Mouse (Mus musculus) CH12.LX (cell line): ENCODE data around the gene Atp6ap1. TPM values are rescaled to one million over a fixed set of nuclear protein-coding genes. Genes with fewer than 3 reads are reported as not detected.
A peak's percentile ranks its signal among the peaks of the same experiment; 100 is the strongest.

Experiments
- DNase-seq: peaks from one replicate; pipeline ENCODE4 v3.0.0-alpha.2; 2013; ENCODE audit errors: extremely low read depth
- H3K27ac ChIP-seq: 2 replicates; pipeline ENCODE4 v1.5.1; 2012; ENCODE audit warnings: low read depth, mild to moderate bottlenecking, control low read depth, moderate library complexity; ENCODE audit not compliant: insufficient read depth
- H3K27me3 ChIP-seq: replicated peaks from 2 replicates; pipeline ENCODE3; 2012; ENCODE audit warnings: inconsistent platforms
- H3K36me3 ChIP-seq, 2 experiments: replicated peaks in 1 of 2; 2 replicates each; pipeline versions ENCODE3 to v1.6.1; 2012; ENCODE audit warnings: inconsistent platforms in 1 of 2, low read length in 1 of 2, mild to moderate bottlenecking in 1 of 2, mixed read lengths in 1 of 2, moderate library complexity in 1 of 2; ENCODE audit not compliant: control insufficient read depth in 1 of 2, insufficient read depth in 1 of 2
- H3K4me1 ChIP-seq, 2 experiments: 2 replicates each; pipeline ENCODE4 v1.6.1; 2012; ENCODE audit warnings: inconsistent platforms in 1 of 2, moderate library complexity in 1 of 2; ENCODE audit not compliant: insufficient read depth in 2 of 2, control insufficient read depth in 1 of 2
- H3K4me2 ChIP-seq: 2 replicates; pipeline ENCODE4 v1.6.1; 2012; ENCODE audit warnings: low read depth, mild to moderate bottlenecking, control low read depth; ENCODE audit not compliant: poor library complexity, insufficient read depth, severe bottlenecking
- H3K4me3 ChIP-seq, 3 experiments: fragments of 150-350 bp in 1 of 3; sonication (generic) in 1 of 3; replicated peaks in 1 of 3; 2 replicates each; pipeline versions ENCODE3 to v1.5.1; 2011 to 2012; ENCODE audit warnings: low read depth in 2 of 3, low read length in 2 of 3, mild to moderate bottlenecking in 2 of 3, moderate library complexity in 2 of 3, control low read depth in 1 of 3, improper control_type of control experiment in 1 of 3, inconsistent platforms in 1 of 3, mixed read lengths in 1 of 3; ENCODE audit not compliant: poor library complexity in 1 of 3
- H3K79me2 ChIP-seq: replicated peaks from 2 replicates; pipeline ENCODE4 v1.6.1; 2012; ENCODE audit warnings: mild to moderate bottlenecking, moderate library complexity; ENCODE audit not compliant: control insufficient read depth, poor library complexity, insufficient read depth, severe bottlenecking; ENCODE audit errors: extremely low read depth
- H3K9ac ChIP-seq: 2 replicates; pipeline ENCODE4 v1.6.1; 2012; ENCODE audit warnings: low read depth, mild to moderate bottlenecking, control low read depth, moderate library complexity; ENCODE audit not compliant: insufficient read depth
- H3K9me3 ChIP-seq: replicated peaks from 2 replicates; pipeline ENCODE3; 2012; ENCODE audit warnings: low read length, inconsistent platforms, mixed read lengths
- CTCF ChIP-seq, 2 experiments: IDR thresholded peaks in 1 of 2; conservative IDR thresholded peaks in 1 of 2; 2 replicates each; pipeline ENCODE4 v1.5.1; 2011 to 2012; ENCODE audit warnings: low read depth in 2 of 2, low read length in 2 of 2, improper control_type of control experiment in 1 of 2, inconsistent platforms in 1 of 2, mild to moderate bottlenecking in 1 of 2, moderate library complexity in 1 of 2
- E2F4 ChIP-seq: IDR thresholded peaks from 2 replicates; pipeline ENCODE4 v1.6.1; 2011; ENCODE audit warnings: low read depth, low read length, improper control_type of control experiment; ENCODE audit not compliant: insufficient replicate concordance
- HCFC1 ChIP-seq: IDR thresholded peaks from 2 replicates; pipeline ENCODE4 v1.6.1; 2012; ENCODE audit warnings: low read depth, mild to moderate bottlenecking, inconsistent platforms, low read length, improper control_type of control experiment
- IRF4 ChIP-seq: IDR thresholded peaks from 2 replicates; pipeline ENCODE4 v1.6.1; 2014; ENCODE audit warnings: low read depth, mild to moderate bottlenecking, inconsistent platforms, low read length, improper control_type of control experiment
- JUND ChIP-seq: conservative IDR thresholded peaks from 2 replicates; pipeline ENCODE4 v1.6.1; 2011; ENCODE audit warnings: low read depth, low read length, improper control_type of control experiment
- KAT2A ChIP-seq: IDR thresholded peaks from 2 replicates; pipeline ENCODE4 v1.6.1; 2012; ENCODE audit warnings: low read length, improper control_type of control experiment, inconsistent platforms; ENCODE audit not compliant: insufficient replicate concordance
- MAFK ChIP-seq: IDR thresholded peaks from 2 replicates; pipeline ENCODE4 v1.6.1; 2011; ENCODE audit warnings: low read length, improper control_type of control experiment; ENCODE audit not compliant: insufficient replicate concordance
- MAZ ChIP-seq: IDR thresholded peaks from 2 replicates; pipeline ENCODE4 v1.6.1; 2012; ENCODE audit warnings: low read depth, mild to moderate bottlenecking, inconsistent platforms, low read length, improper control_type of control experiment, moderate library complexity
- MXI1 ChIP-seq: IDR thresholded peaks from 2 replicates; pipeline ENCODE4 v1.6.1; 2011; ENCODE audit warnings: mild to moderate bottlenecking, low read depth, low read length, improper control_type of control experiment
- MYC ChIP-seq: IDR thresholded peaks from 2 replicates; pipeline ENCODE4 v1.6.1; 2011; ENCODE audit warnings: low read depth, mild to moderate bottlenecking, improper control_type of control experiment, low read length
- NRF1 ChIP-seq: IDR thresholded peaks from 2 replicates; pipeline ENCODE4 v1.6.1; 2014; ENCODE audit warnings: low read depth, mild to moderate bottlenecking, inconsistent platforms, low read length, improper control_type of control experiment, moderate library complexity
- POLR2A ChIP-seq: IDR thresholded peaks from 2 replicates; pipeline ENCODE4 v1.6.1; 2011; ENCODE audit warnings: low read depth, mild to moderate bottlenecking, improper control_type of control experiment, low read length
- POLR2AphosphoS2 ChIP-seq: IDR thresholded peaks from 2 replicates; pipeline ENCODE4 v1.6.1; 2011; ENCODE audit warnings: low read depth, low read length, improper control_type of control experiment
- RAD21 ChIP-seq: IDR thresholded peaks from 2 replicates; pipeline ENCODE4 v1.6.1; 2011; ENCODE audit warnings: low read depth, mild to moderate bottlenecking, low read length, improper control_type of control experiment, moderate library complexity
- RCOR1 ChIP-seq: conservative IDR thresholded peaks from 2 replicates; pipeline ENCODE4 v1.6.1; 2012; ENCODE audit warnings: low read depth, mild to moderate bottlenecking, inconsistent platforms, low read length, improper control_type of control experiment
- SMC3 ChIP-seq: IDR thresholded peaks from 2 replicates; pipeline ENCODE4 v1.6.1; 2011; ENCODE audit warnings: low read depth, low read length, improper control_type of control experiment
- UBTF ChIP-seq: IDR thresholded peaks from 2 replicates; pipeline ENCODE4 v1.6.1; 2012; ENCODE audit warnings: low read depth, mild to moderate bottlenecking, inconsistent platforms, low read length, improper control_type of control experiment, moderate library complexity
- ZMIZ1 ChIP-seq: IDR thresholded peaks from 2 replicates; pipeline ENCODE4 v1.6.1; 2012; ENCODE audit warnings: low read depth, mild to moderate bottlenecking, inconsistent platforms, low read length, improper control_type of control experiment
- dilution Hi-C: fragments of 300-500 bp; cut with MboI; formaldehyde crosslinking; loops from 2 replicates; pipeline ENCODE4 v1.14.3; 2020; ENCODE audit warnings: low sequenced_read_pairs; ENCODE audit not compliant: extremely low pct_unique_long_range_greater_than_20kb, extremely low pct_ligation_motif_present
- in situ Hi-C: fragments of 300-500 bp; cut with MboI; formaldehyde crosslinking; loops from 3 replicates; pipeline ENCODE4 v1.14.3; 2019; ENCODE audit warnings: low sequenced_read_pairs, low pct_ligation_motif_present, low pct_unique_long_range_greater_than_20kb, mixed read lengths
- polyA plus RNA-seq: library from polyadenylated mRNA; unstranded; fragments of >175 nt; gene quantifications from 2 replicates; pipeline ENCODE4 v1.2.1, GENCODE M21; 2012; ENCODE audit warnings: low read depth; ENCODE audit not compliant: insufficient read length
- total RNA-seq, 2 experiments: library from RNA; depleted of rRNA; stranded (reverse); fragments of 300-350 nt in 1 of 2; fragments of >200 nt in 1 of 2; gene quantifications; 2 replicates each; pipeline ENCODE4 v1.2.3; 2012 to 2014

Atp6ap1 gene
- total and polyA plus RNA-seq, 3 experiments: 53.3 to 66.4 (median 53.8) TPM

- H3K36me3 ChIP-seq: peaks cover 14 to 20% of the 10 kb centered on the region in 2 experiments
- H3K79me2 ChIP-seq: no peaks in the 10 kb centered on the region; the same call in 1 of the 2 replicates
- no peak overlapping the region for H3K9ac ChIP-seq
- no peak for DNase-seq
- dilution Hi-C loops: no loop called here
- H3K9me3 ChIP-seq: no peaks in the 10 kb centered on the region
- no peak overlapping the region for H3K4me3 ChIP-seq
- H3K27me3 ChIP-seq: no peaks in the 10 kb centered on the region
- in situ Hi-C loops: no loop called here
- H3K4me1 ChIP-seq: peaks cover 0 to 5% of the 10 kb centered on the region in 2 experiments; a peak in 1 of 4 replicates
- TF ChIP-seq IRF4 (no peak), HCFC1 (no peak), CTCF (conservative IDR thresholded peaks at IDR 0.05 in 1 of 2, IDR thresholded peaks at IDR 0.05 in 1 of 2; ENCODE audit: low read depth in 2 of 2, low read length in 2 of 2) (no peak), NRF1 (no peak), MYC (no peak), JUND (no peak), ZMIZ1 (no peak), POLR2AphosphoS2 (no peak), POLR2A (no peak), KAT2A (no peak), E2F4 (no peak), RCOR1 (no peak), MXI1 (no peak), SMC3 (no peak), MAZ (no peak), UBTF (no peak)
- TF ChIP-seq, all 38 proteins: peak for 0
- Histone ChIP-seq H3K27ac (no peak overlapping the region), H3K4me2 (no peak overlapping the region)
These were observed 3.5 kb upstream of the Atp6ap1 start for GRCm38 (mm10) chrX:74293431-74293830.

GRCm38 (mm10) chrX:74298348-74298747 is 1.5 kb downstream of the Atp6ap1 start:
- dilution Hi-C loops: no loop called here
- Histone ChIP-seq H3K9me3 (no peaks in the 10 kb centered on the region), H3K4me3 (no peak overlapping the region), H3K4me2 (no peak overlapping the region; the same call in 1 of the 2 replicates), H3K4me1 (peaks cover 0 to 27% of the 10 kb centered on the region in 2 experiments; a peak in 2 of 4 replicates), H3K27ac (no peak overlapping the region)
- no peak for DNase-seq
- TF ChIP-seq UBTF (no peak), RAD21 (no peak), MAFK (peak; percentile 61; the same call in 1 of the 2 replicates)
- TF ChIP-seq, all 38 proteins: peak for 1
- no peak overlapping the region for H3K9ac ChIP-seq
- no peaks in the 10 kb centered on the region; the same call in 1 of the 2 replicates for H3K79me2 ChIP-seq
- in situ Hi-C loops: no loop called here
- H3K27me3 ChIP-seq: no peaks in the 10 kb centered on the region
- peaks cover 36 to 42% of the 10 kb centered on the region in 2 experiments for H3K36me3 ChIP-seq
